Mouse (Mus musculus) ES-E14 (cell line): Measurements from ENCODE around the gene Pakap.

Experiments
- CHD2 ChIP-seq: IDR thresholded peaks from 2 replicates; pipeline ENCODE4 v1.6.1; 2014; ENCODE audit warnings: mild to moderate bottlenecking, low read depth, low read length, inconsistent platforms
- HCFC1 ChIP-seq: IDR thresholded peaks from 2 replicates; pipeline ENCODE4 v1.6.1; 2012; ENCODE audit warnings: low read length, inconsistent platforms, borderline replicate concordance; ENCODE audit not compliant: insufficient read depth
- MAFK ChIP-seq: IDR thresholded peaks from 2 replicates; pipeline ENCODE4 v1.6.1; 2014; ENCODE audit warnings: mild to moderate bottlenecking, low read depth, low read length, inconsistent platforms; ENCODE audit not compliant: insufficient read depth
- ZC3H11A ChIP-seq: IDR thresholded peaks from 2 replicates; pipeline ENCODE4 v1.6.1; 2012; ENCODE audit warnings: low read depth, mild to moderate bottlenecking, inconsistent platforms, low read length, borderline replicate concordance
- ZNF384 ChIP-seq: IDR thresholded peaks from 2 replicates; pipeline ENCODE4 v1.6.1; 2012; ENCODE audit warnings: low read depth, low read length, inconsistent platforms

DNA sequence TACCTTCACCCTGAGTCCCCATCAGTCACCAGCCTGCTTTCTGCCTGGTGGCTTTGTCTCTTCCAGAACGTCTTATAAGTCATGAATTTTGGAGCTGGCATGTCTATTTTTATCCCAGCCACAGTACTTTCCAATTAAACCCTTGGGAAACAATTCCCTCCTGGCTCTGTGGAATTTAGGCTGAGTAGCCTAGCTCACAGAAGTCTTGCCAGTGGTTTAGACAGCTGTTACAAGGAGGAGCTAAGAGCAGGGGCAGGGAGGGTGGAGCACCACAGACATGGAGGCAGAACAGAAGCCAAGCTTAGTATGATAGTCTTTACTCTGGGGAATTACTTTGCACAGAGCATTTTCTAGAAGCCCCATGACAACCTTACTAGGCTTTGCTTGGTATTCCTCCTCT lies 17.8 kb upstream of the Pakap start:
- TF ChIP-seq ZC3H11A = no peak
- TF ChIP-seq HCFC1 = no peak
- no peak for TF ChIP-seq ZNF384
- no peak for TF ChIP-seq CHD2
- no peak for TF ChIP-seq MAFK
